Mouse (Mus musculus) heart, adult 9 months (tissue): ENCODE measurements around the gene Xiap.
"Not testable (repeated sequence)": the region's sequence is repeated elsewhere in the genome, so short reads cannot be mapped to it uniquely, and the experiment has no call there.

Experiments
- DNase-seq, 2 experiments: peaks; one replicate each; pipeline ENCODE4 v3.0.0; 2022; ENCODE audit warnings: low spot score in 2 of 2

Gene Xiap

GRCm38 (mm10) chrX:42059282-42060068 is at the start of gene Xiap:
TSS of gene Xiap (plus strand) at chrX:42059679.
- peak in 1 of 2 experiments; percentile 28 for DNase-seq

GRCm38 (mm10) chrX:42012677-42013208 is 46.7 kb upstream of the Xiap start:
- no peak for DNase-seq

GRCm38 (mm10) chrX:42013776-42014175 is 45.7 kb upstream of the Xiap start:
- no peak for DNase-seq

DNA sequence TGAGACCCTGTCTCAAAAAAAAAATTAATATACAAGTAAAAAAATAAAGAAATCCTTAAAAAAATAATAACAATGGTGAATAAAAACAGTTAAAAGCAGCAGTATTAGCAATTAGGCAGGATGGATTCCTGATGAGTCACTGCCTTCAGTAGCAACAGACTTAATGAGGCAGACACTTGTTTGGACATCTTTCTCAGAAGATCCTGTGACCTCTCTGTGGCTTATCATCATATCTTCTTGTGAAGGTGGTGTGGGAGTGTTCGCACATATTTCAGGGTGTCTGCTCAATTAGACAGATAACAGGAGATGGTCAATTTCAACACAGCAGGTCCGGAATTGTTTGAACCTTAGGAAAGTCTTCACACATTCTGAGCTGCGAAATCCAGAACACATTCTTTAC is 45.0 kb upstream of the Xiap start:
- no peak for DNase-seq

- DNase-seq = no peak
These were observed 41.4 kb upstream of the Xiap start for GRCm38 (mm10) chrX:42018030-42018429.

DNA sequence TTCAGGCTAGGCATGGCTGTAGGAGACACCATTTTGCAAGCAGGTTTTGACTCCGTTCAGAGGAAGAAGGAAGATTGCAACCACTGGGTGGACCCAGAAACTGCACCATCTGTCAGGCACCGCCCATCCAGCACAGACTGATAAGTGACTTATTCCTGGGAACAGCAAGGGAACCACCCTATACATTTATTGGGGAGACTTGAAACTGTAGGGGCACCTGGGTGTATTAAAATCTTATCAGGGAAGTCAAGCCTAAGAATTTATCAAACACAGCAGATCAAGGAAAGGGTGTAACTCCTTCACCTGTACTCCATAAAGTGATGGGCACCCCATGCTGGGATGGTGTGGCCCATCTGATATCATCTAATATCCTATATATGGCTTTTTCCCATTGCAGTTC is 40.0 kb upstream of the Xiap start:
- no peak for DNase-seq

DNA sequence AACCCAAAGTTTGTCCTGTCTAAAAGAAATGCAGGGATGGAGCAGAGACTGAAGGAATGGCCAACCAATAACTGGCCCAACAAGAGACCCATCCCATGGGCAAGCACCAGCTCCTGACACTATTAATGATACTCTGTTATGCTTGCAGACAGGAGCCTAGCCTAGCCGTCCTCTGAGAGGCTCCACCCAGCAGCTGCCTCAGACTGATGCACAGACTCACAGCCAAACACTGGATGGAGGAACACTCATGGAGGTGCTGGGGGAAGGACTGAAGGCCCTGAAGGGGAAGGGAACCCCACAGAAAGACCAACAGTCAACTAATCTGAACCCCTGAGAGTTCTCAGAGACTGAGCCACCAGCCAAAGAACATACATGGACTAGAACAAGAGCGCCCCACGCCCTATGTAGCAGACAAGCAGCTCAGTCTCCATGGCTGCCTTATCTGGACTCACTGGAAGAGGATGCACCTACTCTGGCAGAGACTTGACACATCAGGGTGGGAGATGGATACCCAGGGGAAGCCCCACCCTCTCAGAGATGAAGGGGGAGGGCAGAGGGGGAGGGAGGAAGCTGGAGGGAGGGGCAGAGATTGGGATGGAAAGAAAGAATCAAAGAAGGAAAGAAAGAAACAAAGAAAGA is 33.6 kb upstream of the Xiap start:
- DNase-seq = not testable (repeated sequence)

DNA sequence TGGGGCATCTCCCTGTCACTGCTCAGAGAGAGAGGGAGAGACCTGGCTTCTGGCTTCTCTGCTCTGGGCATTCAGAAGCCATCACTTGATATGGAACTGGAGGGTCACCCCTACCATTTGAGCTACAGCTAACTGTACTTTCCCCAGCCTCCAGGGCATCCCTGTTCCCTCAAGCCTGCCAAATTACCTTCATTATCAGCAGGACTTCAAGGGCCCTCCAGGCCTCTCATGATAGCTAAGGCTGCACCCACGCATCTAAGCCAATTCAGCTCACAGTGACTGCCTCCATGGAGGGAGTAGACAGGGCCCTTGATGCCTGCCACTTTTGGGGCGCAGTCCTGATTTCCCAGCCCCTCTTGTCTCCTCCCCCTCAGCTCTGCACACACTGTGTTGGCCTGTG is 32.5 kb upstream of the Xiap start:
- DNase-seq = peak in 1 of 2 experiments; percentile 8

GRCm38 (mm10) chrX:42033111-42033693 is 26.3 kb upstream of the Xiap start:
- DNase-seq = peak; percentile 54 to 76

GRCm38 (mm10) chrX:42033911-42034310 is 25.6 kb upstream of the Xiap start:
- DNase-seq = no peak

DNA sequence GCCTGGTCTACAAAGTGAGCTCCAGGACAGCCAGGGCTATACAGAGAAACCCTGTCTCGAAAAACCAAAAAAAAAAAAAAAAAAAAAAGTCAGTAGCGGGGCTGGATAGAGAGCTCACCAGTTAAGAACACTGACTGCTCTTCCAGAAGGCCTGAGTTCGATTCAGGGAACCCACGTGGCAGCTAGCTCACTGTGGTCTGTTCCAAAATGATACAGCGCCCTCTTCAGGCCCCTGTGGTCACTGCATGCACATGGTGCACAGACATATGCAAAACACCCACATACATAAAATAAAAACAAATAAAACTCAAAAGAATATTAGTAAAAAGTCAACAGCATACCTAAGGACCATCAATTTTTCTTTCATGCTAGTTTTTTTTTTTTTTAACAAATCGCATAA is 20.0 kb upstream of the Xiap start:
- DNase-seq = no peak

- no peak for DNase-seq
These were observed 14.5 kb upstream of the Xiap start for GRCm38 (mm10) chrX:42044935-42045334.

DNA sequence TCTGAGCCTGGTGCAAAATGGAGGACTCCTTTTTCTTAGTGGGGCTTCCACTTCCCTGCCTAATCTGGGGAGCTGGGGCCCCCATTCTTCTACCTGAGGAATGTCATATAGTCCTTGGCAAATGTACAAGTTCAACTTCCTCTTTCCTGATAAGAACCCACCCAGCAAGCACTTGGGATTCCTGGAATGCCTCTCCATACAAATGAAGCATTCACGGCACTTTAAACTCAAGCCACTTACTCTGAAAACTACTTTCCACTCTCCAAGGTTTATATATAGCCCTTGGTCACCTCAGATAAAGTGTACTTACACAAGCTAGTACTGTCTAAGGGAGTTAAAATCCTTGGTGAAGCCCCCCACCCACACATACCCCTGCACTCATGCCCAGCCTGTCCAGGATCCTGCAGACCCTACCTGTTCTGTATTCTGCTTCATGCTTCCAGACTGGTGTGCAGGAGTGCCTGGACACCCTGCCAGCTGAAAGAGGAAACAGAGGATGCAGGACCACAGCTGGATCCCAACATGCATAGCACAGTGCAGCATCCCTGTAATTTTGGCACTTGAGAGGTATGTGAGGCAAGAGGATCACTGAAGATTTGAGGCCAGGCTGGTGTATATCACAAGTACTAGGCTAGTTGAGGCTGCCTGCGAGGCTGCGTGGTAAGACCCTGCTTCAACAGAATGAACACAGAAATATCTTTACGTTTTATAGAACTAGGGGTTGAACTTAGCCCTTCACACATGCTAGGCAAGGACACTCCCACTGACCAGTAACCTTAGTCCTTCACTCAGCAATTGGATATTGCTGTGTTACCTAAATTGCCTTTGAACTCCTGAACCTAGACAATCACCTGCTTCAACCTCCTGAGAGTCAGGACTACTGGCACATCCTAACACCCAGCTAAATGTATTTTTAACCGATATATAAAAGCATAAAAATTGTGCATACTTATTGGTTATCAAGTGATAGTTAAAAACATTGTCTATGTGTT is 8.5 kb upstream of the Xiap start:
- DNase-seq = peak; percentile 30 to 34

DNA sequence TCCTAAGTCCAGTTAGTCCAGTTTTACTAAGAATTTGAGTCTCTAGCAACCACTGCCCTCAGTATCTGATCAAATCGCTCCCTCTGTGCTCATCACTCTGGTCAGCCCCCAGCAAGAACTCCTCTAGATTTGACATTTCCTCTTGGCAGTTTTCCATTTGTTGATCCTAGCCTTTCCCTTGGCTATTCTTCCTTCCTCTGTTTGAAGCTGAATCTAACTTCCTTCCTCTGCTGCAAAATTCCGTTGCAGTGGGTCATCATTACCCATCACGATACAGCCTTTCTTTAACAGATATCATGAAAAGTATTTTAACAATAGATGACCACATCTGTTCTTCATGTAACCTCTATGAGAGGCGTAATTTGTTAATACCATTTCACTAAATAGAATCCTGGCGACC is 2.5 kb upstream of the Xiap start:
- DNase-seq = peak; percentile 34 to 62

DNA sequence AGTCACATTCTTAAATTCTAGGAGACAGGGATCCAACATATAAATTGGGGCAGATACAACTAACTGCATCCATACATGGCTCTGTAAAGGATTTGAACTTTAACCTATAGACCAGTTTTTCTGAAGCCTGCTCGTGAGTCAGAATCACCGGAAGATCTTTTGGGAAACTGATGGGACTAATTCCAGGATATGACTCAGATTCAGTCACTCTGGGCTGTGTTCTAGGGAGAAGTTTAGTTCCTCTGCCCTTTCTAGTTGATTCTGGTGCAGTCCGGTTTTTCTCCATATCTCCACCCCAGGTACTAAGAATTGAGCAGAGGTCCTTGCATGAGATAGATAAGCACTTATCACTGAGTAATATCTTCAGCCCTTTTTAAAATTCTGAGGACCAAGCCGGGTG is 1.6 kb upstream of the Xiap start:
- peak in 1 of 2 experiments; percentile 26 for DNase-seq

- no peak for DNase-seq
These were observed 4.1 kb downstream of the Xiap start for GRCm38 (mm10) chrX:42063621-42064020.

GRCm38 (mm10) chrX:42065086-42065485 is 5.6 kb downstream of the Xiap start:
- DNase-seq = no peak

GRCm38 (mm10) chrX:42066771-42067170 is 7.3 kb downstream of the Xiap start:
- DNase-seq = no peak

GRCm38 (mm10) chrX:42067791-42068200 is 8.3 kb downstream of the Xiap start:
- DNase-seq = peak; percentile 70 to 77

DNA sequence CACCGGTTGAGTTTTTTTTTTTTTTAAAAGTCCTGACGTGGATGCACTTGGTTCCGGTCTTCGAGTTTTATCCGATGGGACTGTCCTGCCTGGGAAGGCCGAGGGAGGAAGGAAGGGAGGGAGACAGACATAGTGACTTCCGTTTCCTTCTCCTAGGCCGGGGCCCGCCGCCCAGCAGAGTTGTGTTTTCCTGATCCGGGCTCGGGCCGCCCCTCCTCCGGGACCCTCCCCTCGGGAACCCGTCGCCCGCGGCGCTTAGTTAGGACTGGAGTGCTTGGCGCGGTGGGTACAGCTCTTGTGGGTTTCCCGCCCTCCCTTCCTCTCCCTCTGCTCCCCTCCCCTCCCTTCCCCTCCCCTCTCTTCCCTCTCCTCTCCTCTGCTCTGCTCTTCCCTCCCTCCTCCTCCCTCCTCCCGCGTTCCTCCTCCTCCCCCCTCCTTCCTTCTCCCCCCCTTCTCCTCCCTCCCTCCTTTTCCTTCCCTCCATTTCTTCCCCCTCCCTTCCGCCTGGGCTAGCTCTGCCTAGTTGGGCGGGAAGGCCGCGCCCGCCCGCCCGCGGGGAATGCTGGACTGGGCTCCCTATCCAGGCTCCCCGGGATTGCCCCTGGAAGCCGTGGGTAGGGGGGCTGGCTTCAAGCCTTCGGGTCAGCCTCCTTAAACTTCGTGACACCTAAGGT is 8.9 kb downstream of the Xiap start:
- peak; percentile 89 to 92 for DNase-seq

DNA sequence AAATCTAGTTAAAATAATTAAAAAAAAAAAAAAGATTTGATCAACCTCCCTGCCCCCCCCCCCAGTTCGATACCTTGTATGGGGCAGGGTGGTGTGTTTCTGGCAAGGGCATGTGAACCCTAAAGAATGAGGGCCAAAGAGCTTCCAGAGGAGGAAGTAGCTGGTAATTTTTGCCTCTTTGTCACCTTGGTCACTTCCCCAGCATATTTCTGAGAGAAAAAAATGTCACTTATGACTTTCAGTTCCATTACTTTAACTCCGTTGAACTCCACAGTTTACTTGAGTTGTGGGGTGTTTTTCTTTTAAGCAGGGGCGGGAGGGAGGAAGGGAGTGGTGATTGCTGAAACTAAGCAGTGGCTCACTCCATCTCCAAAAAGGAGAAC is 9.4 kb downstream of the Xiap start:
- DNase-seq = peak in 1 of 2 experiments; percentile 56
